Mouse (Mus musculus) limb, embryonic 12.5 days (tissue): ENCODE data around the gene Vmn1r230. TPM values are rescaled to one million over a fixed set of nuclear protein-coding genes. Genes with fewer than 3 reads are reported as not detected.

Experiments used
- ATAC-seq: fragments of 200-750 bp; cut with Nextera tagmentation; 2 replicates; pipeline ENCODE4 v1.8.0; 2017; ENCODE audit warnings: low read depth, moderate TSS enrichment; ENCODE audit not compliant: insufficient number of reproducible peaks, insufficient read depth, low FRiP score, low TSS enrichment
- H3K27ac ChIP-seq: fragments of 300-500 bp; sonication (generic); 2 replicates; pipeline ENCODE4 v1.5.1; 2016; ENCODE audit warnings: mild to moderate bottlenecking, moderate library complexity
- H3K27me3 ChIP-seq: fragments of 300-500 bp; sonication (generic); 2 replicates; pipeline ENCODE4 v1.6.1; 2016; ENCODE audit warnings: mild to moderate bottlenecking, moderate library complexity
- H3K36me3 ChIP-seq: fragments of 300-500 bp; sonication (generic); 2 replicates; pipeline ENCODE4 v1.6.1; 2016; ENCODE audit warnings: mild to moderate bottlenecking, moderate library complexity
- H3K4me1 ChIP-seq: fragments of 300-500 bp; sonication (generic); replicated peaks from 2 replicates; pipeline ENCODE4 v1.6.1; 2016
- H3K4me2 ChIP-seq: fragments of 300-500 bp; sonication (generic); 2 replicates; pipeline ENCODE4 v1.6.1; 2016; ENCODE audit warnings: mild to moderate bottlenecking, moderate library complexity
- H3K4me3 ChIP-seq: fragments of 300-500 bp; sonication (generic); replicated peaks from 2 replicates; pipeline ENCODE4 v1.5.1; 2016; ENCODE audit warnings: mild to moderate bottlenecking
- H3K9ac ChIP-seq: fragments of 300-500 bp; sonication (generic); replicated peaks from 2 replicates; pipeline ENCODE4 v1.6.1; 2016; ENCODE audit warnings: mild to moderate bottlenecking, moderate library complexity
- H3K9me3 ChIP-seq: fragments of 300-500 bp; sonication (generic); 2 replicates; pipeline ENCODE4 v1.6.1; 2016; ENCODE audit warnings: mild to moderate bottlenecking, moderate library complexity
- WGBS: fragments of 180-500 bp; shearing (Covaris S2); methylation state at CpG from one replicate; pipeline ENCODE4 v1.1.7; 2016; 5-methylcytosine and 5-hydroxymethylcytosine counted together
- polyA plus RNA-seq: library from polyadenylated mRNA; unstranded; fragments of >200 nt; fragmentation: Nextera tagmentation; extraction: Ambion mirVana; gene quantifications from 2 replicates; pipeline ENCODE4 v1.2.1, GENCODE M21; 2016

The Vmn1r230 gene
- polyA plus RNA-seq = not detected in 2 replicates

GRCm38 (mm10) chr17:20840144-20840543, at the start of gene Vmn1r230:
Gene Vmn1r230 (plus strand): TSS chr17:20840444.
- Histone ChIP-seq H3K4me3 (no peak within 1 kb of the TSS), H3K27ac (no peak within 1 kb of the TSS), H3K9ac (no peak within 1 kb of the TSS), H3K27me3 (no peaks in the 10 kb centered on the region), H3K4me2 (no peak within 1 kb of the TSS), H3K9me3 (no peaks in the 10 kb centered on the region; the same call in 1 of the 2 replicates), H3K4me1 (no peaks in the 10 kb centered on the region), H3K36me3 (no peaks in the 10 kb centered on the region)
- ATAC-seq = no peak
- WGBS = 18% methylated on average over 1 of the region's 1 CpGs

- Histone ChIP-seq H3K4me2 (no peak within 1 kb of the TSS), H3K4me1 (no peaks in the 10 kb centered on the region), H3K36me3 (no peaks in the 10 kb centered on the region), H3K27ac (no peak within 1 kb of the TSS), H3K9me3 (peaks cover 22% of the 10 kb centered on the region; the same call in 1 of the 2 replicates), H3K27me3 (no peaks in the 10 kb centered on the region), H3K4me3 (no peak within 1 kb of the TSS), H3K9ac (no peak within 1 kb of the TSS)
- 71% methylated on average over 1 of the region's 1 CpGs for WGBS
- ATAC-seq = no peak
Observed at GRCm38 (mm10) chr17:20811255-20811654, 29.0 kb upstream of the Vmn1r230 start, which contains the start of gene Vmn1r229. Gene Vmn1r229 (plus strand): TSS chr17:20811555.

Other genes with a start within 250 kb of the Vmn1r230 start
- 0.05 TPM in 2 replicates for gene Vmn2r110, start 244.0 kb upstream of the Vmn1r230 start, polyA plus RNA-seq
- gene Fpr-rs3, start 215.6 kb upstream of the Vmn1r230 start, polyA plus RNA-seq = not detected in 2 replicates
- gene Vmn1r226, start 157.6 kb upstream of the Vmn1r230 start, polyA plus RNA-seq = not detected in 2 replicates
- not detected in 2 replicates for gene Vmn1r227, start 110.6 kb upstream of the Vmn1r230 start, polyA plus RNA-seq
- not detected in 2 replicates for gene Vmn1r228, start 54.3 kb upstream of the Vmn1r230 start, polyA plus RNA-seq
- not detected in 2 replicates for gene Vmn1r229, start 28.9 kb upstream of the Vmn1r230 start, polyA plus RNA-seq
- gene Vmn1r231, start 64.6 kb downstream of the Vmn1r230 start, polyA plus RNA-seq = not detected in 2 replicates
- gene Vmn1r232, start 79.3 kb downstream of the Vmn1r230 start, polyA plus RNA-seq = not detected in 2 replicates
- gene Ppp2r1a, start 104.9 kb downstream of the Vmn1r230 start, polyA plus RNA-seq = 347 and 388 TPM in 2 replicates
- gene Vmn1r233, start 156.0 kb downstream of the Vmn1r230 start, polyA plus RNA-seq = not detected in 2 replicates
- gene Zfp160, start 168.5 kb downstream of the Vmn1r230 start, polyA plus RNA-seq = 19.7 and 19.9 TPM in 2 replicates